Mouse (Mus musculus): ENCODE measurements at regions not wholly inside any gene's neighbourhood (a gene's known extent, or its start where the extent isn't known, plus 50 kb on each side); places are given as distances from the start of the nearest gene placed in this dataset.

GRCm38 (mm10) chr14:48054719-48055118 is 65.9 kb upstream of the Peli2 start:
- no peak for DNase-seq (ENCODE audit: low spot score in 2 of 2)

- no peak for DNase-seq (ENCODE audit: low spot score in 2 of 2)
Measured at GRCm38 (mm10) chr14:48055861-48056260, 64.8 kb upstream of the Peli2 start.

GRCm38 (mm10) chr14:48058234-48058868 is 62.3 kb upstream of the Peli2 start:
- no peak for DNase-seq (ENCODE audit: low spot score in 2 of 2)

- no peak for DNase-seq (ENCODE audit: low spot score in 2 of 2)
Measured at GRCm38 (mm10) chr14:48059664-48060455, 60.8 kb upstream of the Peli2 start.

GRCm38 (mm10) chr14:48068641-48069040 is 52.0 kb upstream of the Peli2 start:
- no peak for DNase-seq (ENCODE audit: low spot score in 2 of 2)

Data from urinary bladder, postnatal 36 days (tissue).